Mouse (Mus musculus) kidney, embryonic 15.5 days (tissue): ENCODE measurements around the gene Fars2. TPM values are rescaled to one million over a fixed set of nuclear protein-coding genes. Genes with fewer than 3 reads are reported as not detected.
"Not testable (repeated sequence)": the region's sequence is repeated elsewhere in the genome, so short reads cannot be mapped to it uniquely, and the experiment has no call there.

Experiments
- ATAC-seq: fragments of 200-750 bp; cut with Nextera tagmentation; replicated peaks from 2 replicates; pipeline ENCODE4 v1.8.0; 2017; ENCODE audit warnings: moderate TSS enrichment; ENCODE audit not compliant: low FRiP score
- H3K27ac ChIP-seq: fragments of 300-500 bp; sonication (generic); 2 replicates; pipeline ENCODE4 v1.5.1; 2015; ENCODE audit warnings: mild to moderate bottlenecking, inconsistent platforms
- H3K27me3 ChIP-seq: fragments of 300-500 bp; sonication (generic); 2 replicates; pipeline ENCODE4 v1.6.1; 2015; ENCODE audit warnings: inconsistent platforms
- H3K36me3 ChIP-seq: fragments of 300-500 bp; sonication (generic); 2 replicates; pipeline ENCODE4 v1.6.1; 2015; ENCODE audit warnings: inconsistent platforms
- H3K4me1 ChIP-seq: fragments of 300-500 bp; sonication (generic); 2 replicates; pipeline ENCODE4 v1.6.1; 2015; ENCODE audit warnings: inconsistent platforms
- H3K4me2 ChIP-seq: fragments of 300-500 bp; sonication (generic); 2 replicates; pipeline ENCODE4 v1.6.1; 2015; ENCODE audit warnings: moderate library complexity, mild to moderate bottlenecking, inconsistent platforms
- H3K4me3 ChIP-seq: fragments of 300-500 bp; sonication (generic); replicated peaks from 2 replicates; pipeline ENCODE4 v1.5.1; 2015; ENCODE audit warnings: mild to moderate bottlenecking, inconsistent platforms
- H3K9ac ChIP-seq: fragments of 300-500 bp; sonication (generic); 2 replicates; pipeline ENCODE4 v1.6.1; 2015; ENCODE audit warnings: mild to moderate bottlenecking, inconsistent platforms
- H3K9me3 ChIP-seq: fragments of 300-500 bp; sonication (generic); replicated peaks from 2 replicates; pipeline ENCODE4 v1.6.1; 2016; ENCODE audit warnings: inconsistent platforms
- WGBS: fragments of 180-500 bp; shearing (Covaris S2); methylation state at CpG from one replicate; pipeline ENCODE4 v1.1.7; 2015; ENCODE audit warnings: mixed read lengths; 5-methylcytosine and 5-hydroxymethylcytosine counted together
- polyA plus RNA-seq: library from polyadenylated mRNA; unstranded; fragments of >200 nt; fragmentation: Nextera tagmentation; extraction: Ambion mirVana; gene quantifications from 2 replicates; pipeline ENCODE4 v1.2.1, GENCODE M21; 2015

Fars2 gene
- polyA plus RNA-seq, 1 experiment from 2014 or later, result 35.8 TPM

DNA sequence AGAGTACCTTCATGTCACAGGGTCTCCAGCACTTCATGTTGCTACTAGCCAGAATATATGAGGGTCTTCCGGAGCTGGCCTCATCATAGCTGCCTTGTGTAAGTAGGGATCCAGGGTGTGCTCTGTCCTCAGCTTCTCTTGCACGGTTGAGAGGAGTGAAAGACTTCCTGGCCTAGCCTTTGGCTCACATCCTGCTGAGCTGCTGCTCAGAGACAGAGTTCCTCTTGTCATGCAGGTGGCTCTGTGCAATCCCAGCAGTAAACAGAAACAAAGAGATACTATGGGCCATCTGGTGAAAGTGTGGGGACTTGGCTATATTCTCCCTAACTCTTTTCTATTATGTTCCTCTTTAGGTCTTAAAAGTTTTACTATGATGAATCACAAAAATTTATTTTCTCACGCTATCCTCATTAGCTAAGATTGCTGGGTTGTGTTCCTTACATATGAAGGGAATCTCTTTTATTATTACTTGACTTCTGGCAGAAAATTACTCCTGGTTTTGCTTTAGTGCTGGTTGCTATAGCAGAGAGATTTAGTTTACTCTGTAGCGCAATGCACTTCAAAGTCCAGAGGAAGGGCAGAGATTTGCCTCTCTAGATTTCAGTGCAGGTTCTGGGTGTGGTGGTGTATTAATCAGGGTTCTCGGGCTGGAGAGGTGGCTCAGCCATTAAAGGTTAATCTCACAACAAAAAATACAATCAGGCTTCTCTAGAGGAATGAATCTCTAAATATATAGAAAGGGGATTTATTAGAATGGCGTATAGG is 32.1 kb downstream of the Fars2 start:
- Histone ChIP-seq H3K4me2 (no peak overlapping the region), H3K27ac (no peak overlapping the region), H3K27me3 (no peaks in the 10 kb centered on the region), H3K4me3 (no peak overlapping the region), H3K36me3 (no peaks in the 10 kb centered on the region), H3K4me1 (no peaks in the 10 kb centered on the region), H3K9ac (no peak overlapping the region), H3K9me3 (no peaks in the 10 kb centered on the region)
- WGBS, result 63% methylated on average over 6 of the region's 6 CpGs
- no peak for ATAC-seq

DNA sequence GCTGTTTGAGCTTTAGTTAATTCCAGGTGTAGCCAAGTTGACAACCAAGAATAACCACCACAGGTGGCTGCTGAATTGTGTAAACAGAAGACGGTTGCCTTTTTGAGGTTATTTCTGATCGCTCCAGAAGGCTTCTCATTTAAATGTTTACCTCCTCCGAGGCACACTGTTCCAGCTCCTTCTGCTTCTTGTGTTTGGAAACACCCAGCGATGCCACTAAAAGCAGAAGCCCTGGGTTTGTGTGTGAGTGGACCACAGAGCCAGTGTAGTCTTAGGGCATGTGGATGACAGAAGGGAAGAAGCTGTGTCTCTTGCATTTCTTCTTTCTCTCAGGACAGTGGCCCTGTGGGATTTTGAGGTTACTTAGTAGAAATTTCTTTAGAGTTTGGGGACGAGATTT is 33.1 kb downstream of the Fars2 start:
- WGBS, result 80% methylated on average over 5 of the region's 5 CpGs
- Histone ChIP-seq H3K27me3 (no peaks in the 10 kb centered on the region), H3K4me1 (no peaks in the 10 kb centered on the region), H3K4me2 (no peak overlapping the region), H3K4me3 (no peak overlapping the region), H3K36me3 (no peaks in the 10 kb centered on the region), H3K9me3 (no peaks in the 10 kb centered on the region), H3K27ac (no peak overlapping the region), H3K9ac (no peak overlapping the region)
- no peak for ATAC-seq

DNA sequence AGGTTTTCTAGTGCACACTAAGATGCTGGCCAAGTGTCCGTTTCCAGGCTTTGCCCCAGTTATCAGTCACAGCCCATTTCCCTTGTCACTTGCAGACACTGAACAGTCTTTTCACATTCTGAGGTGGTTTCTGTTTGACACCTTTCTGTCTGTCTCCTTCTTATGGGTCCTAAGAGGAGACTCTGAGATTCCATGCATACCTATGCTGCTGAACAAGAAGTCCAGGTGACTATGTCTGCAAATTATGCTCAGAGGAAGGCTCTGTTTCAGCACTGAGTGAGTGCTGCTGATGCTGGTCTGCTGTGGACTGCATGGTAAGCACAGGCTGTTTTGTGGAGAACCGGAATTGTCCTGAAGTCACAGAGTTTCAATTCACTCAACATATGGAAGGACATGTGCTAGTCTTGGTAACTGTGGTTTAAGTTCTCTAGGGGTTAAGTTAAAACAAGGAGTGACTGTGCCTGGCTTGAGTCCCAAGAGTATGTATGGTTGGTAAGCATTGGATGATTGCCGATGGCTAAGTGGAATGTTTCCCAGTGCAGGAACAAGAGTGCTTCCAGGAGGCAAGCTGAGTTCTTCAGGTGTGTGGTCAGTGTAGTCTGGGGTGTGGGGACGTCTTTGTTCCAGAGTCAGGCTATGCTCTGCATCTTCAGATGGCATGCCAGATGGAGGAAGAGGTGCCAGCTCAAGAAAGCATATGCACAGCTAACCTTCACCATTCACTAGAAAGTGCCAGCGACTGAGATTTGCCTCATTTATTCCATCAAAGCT is 35.7 kb downstream of the Fars2 start:
- Histone ChIP-seq H3K27me3 (no peaks in the 10 kb centered on the region), H3K9ac (no peak overlapping the region), H3K4me3 (no peak overlapping the region), H3K36me3 (no peaks in the 10 kb centered on the region), H3K4me2 (no peak overlapping the region), H3K4me1 (no peaks in the 10 kb centered on the region), H3K9me3 (no peaks in the 10 kb centered on the region), H3K27ac (no peak overlapping the region)
- WGBS, result 81% methylated on average over 5 of the region's 5 CpGs
- ATAC-seq, result no peak

DNA sequence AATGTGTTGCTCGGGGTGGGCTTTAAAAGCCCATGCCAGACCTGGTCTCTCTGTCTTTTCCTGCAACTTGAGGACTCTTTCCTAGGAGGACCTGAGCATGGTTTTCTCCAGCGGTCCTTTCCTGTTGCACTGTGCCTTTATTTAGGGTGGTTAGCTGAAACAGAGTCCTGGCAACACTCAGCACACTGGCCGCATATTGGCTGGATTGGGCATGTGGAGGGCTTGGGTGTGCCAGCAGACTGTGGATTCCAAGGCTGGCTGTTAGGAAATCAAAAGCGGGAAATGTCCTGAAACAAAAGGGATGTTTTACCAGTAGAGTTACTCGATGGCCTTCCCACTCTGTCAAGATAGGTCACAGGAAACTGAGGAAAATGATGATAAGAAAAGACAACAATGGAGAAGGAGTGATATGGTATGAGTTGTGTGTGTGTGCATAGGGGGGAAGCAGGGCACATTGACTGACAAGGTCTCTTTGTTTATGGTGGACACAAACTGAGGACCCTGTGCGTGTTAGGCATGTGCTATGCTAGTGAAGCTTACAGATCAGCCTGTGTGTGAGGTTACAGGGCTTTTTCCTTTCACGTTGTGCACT is 39.2 kb downstream of the Fars2 start:
- Histone ChIP-seq H3K9ac (no peak overlapping the region), H3K27me3 (no peaks in the 10 kb centered on the region), H3K27ac (no peak overlapping the region), H3K9me3 (no peaks in the 10 kb centered on the region), H3K4me3 (no peak overlapping the region), H3K36me3 (no peaks in the 10 kb centered on the region), H3K4me2 (no peak overlapping the region), H3K4me1 (no peaks in the 10 kb centered on the region)
- ATAC-seq, result no peak
- WGBS, result 89% methylated on average over 7 of the region's 7 CpGs

DNA sequence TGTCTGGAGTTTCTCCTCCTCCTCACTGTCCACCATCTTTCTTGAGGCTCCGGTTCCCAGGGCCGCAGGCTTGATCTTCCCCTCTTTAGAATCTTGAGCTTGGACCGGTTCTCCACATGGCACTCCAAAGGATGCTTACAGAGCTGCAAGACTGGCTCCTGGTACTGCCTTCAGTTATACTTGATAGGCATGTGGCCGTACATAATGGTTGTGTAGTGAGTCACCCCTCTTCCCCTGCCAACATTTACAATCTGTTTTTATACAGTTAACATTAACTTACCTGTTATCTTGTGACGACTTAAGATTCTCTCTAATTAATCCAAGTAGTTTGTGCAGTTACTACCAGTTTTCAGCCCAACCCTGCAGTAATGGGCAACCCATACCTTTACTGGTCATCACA is 46.2 kb downstream of the Fars2 start:
- no peak for ATAC-seq
- no peaks in the 10 kb centered on the region for H3K36me3 ChIP-seq
- no peaks in the 10 kb centered on the region for H3K27me3 ChIP-seq
- no peak overlapping the region for H3K27ac ChIP-seq
- H3K4me1 ChIP-seq, result no peaks in the 10 kb centered on the region
- WGBS, result 91% methylated on average over 5 of the region's 5 CpGs
- no peaks in the 10 kb centered on the region for H3K9me3 ChIP-seq
- H3K9ac ChIP-seq, result no peak overlapping the region
- no peak overlapping the region for H3K4me3 ChIP-seq
- H3K4me2 ChIP-seq, result no peak overlapping the region

DNA sequence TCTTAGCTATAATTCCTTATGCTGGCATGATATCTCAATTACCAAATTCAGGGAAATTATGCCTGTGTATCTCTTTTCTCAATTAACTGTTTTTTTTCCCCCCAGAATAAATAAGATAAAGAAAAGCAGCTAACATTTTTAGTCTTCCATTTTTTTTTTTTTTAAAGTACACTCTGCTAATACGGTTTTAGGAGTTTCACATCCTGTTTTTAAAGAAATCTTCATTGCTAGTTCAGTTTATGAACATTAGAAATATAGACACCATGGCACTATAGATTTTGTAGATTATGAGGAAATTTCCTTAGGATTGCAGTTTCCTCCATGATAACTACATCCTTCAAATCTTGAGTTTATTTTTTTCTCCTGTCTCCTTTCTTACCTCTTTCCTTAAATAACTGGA is 46.7 kb downstream of the Fars2 start:
- H3K4me2 ChIP-seq, result no peak overlapping the region
- no peaks in the 10 kb centered on the region for H3K9me3 ChIP-seq
- ATAC-seq, result no peak
- no peak overlapping the region for H3K4me3 ChIP-seq
- H3K4me1 ChIP-seq, result no peaks in the 10 kb centered on the region
- no peak overlapping the region for H3K27ac ChIP-seq
- 83% methylated on average over 1 of the region's 1 CpGs for WGBS
- H3K27me3 ChIP-seq, result no peaks in the 10 kb centered on the region
- H3K9ac ChIP-seq, result no peak overlapping the region
- H3K36me3 ChIP-seq, result no peaks in the 10 kb centered on the region

DNA sequence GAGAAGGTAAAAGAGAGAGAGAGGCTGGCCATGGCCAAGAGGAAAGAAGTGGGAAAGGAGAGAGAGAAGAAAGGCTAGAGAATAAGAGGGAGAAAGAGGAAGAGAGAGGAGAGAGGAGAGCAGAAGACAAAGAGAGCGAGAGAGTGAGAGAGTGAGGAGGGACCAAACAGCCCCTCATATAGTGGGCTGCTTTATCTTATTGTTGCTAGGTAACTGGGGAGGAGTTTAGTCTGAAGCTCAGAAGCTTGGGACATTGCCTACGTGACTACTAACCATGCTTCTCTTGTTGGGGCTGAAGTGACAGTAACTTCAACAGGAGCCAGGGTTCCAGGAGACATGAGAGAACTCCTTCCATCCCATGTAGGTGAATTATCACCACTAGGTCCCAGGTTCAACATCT is 55.8 kb downstream of the Fars2 start:
- not testable (repeated sequence) for H3K27me3 ChIP-seq, ATAC-seq
- WGBS, result 61% methylated on average over 2 of the region's 2 CpGs

DNA sequence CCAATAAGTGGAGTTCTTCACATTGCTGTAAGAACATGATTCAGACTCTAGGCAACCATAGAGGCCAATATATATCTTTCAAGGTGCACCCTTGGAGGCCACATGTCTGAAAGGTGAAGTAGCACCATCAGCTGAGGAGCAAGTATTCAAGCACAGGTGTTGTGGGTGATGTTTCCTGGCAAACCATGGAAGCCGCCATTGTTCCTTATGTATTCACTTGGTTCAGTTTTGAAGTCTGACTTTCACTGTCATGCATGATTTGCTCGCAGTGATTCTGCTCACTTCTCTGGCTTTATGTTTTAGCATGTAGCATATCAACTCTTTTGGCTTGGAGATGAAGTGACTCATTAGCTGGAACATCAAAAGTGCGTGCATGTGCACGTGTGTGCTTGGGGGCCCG is 56.9 kb downstream of the Fars2 start:
- Histone ChIP-seq H3K4me1 (no peaks in the 10 kb centered on the region), H3K4me2 (no peak overlapping the region), H3K27me3 (no peaks in the 10 kb centered on the region), H3K4me3 (no peak overlapping the region), H3K27ac (no peak overlapping the region), H3K9me3 (no peaks in the 10 kb centered on the region), H3K36me3 (no peaks in the 10 kb centered on the region), H3K9ac (no peak overlapping the region)
- 94% methylated on average over 5 of the region's 5 CpGs for WGBS
- ATAC-seq, result no peak

More for the DNA sequence above, 55.8 kb downstream of the Fars2 start:
- H3K27ac ChIP-seq, H3K9ac ChIP-seq, H3K4me1 ChIP-seq, H3K36me3 ChIP-seq, H3K9me3 ChIP-seq, H3K4me3 ChIP-seq, H3K4me2 ChIP-seq: not testable (repeated sequence)

DNA sequence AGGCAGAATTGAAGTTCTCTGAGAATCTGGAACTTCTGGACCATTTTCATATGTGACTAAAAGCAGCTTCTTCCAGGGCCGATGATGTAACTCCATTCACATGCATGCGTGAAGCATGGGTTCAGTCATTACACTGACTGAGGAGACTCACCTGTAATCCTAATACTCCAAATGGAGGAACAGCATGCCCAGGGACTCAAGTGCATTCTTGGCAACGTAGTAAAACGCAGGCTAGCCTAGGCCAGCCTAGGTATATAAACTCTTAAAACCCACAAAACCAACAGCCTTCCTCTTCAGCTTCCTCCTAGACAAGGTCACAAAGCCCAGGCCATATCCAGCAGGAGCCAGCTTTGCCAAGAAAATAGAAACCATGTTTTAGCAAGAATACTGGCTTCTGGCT is 57.6 kb downstream of the Fars2 start:
- no peak for ATAC-seq
- Histone ChIP-seq H3K27ac (no peak overlapping the region), H3K27me3 (no peaks in the 10 kb centered on the region), H3K4me2 (no peak overlapping the region), H3K36me3 (no peaks in the 10 kb centered on the region), H3K9ac (no peak overlapping the region), H3K9me3 (no peaks in the 10 kb centered on the region), H3K4me3 (no peak overlapping the region), H3K4me1 (no peaks in the 10 kb centered on the region)
- WGBS, result 91% methylated on average over 4 of the region's 4 CpGs

DNA sequence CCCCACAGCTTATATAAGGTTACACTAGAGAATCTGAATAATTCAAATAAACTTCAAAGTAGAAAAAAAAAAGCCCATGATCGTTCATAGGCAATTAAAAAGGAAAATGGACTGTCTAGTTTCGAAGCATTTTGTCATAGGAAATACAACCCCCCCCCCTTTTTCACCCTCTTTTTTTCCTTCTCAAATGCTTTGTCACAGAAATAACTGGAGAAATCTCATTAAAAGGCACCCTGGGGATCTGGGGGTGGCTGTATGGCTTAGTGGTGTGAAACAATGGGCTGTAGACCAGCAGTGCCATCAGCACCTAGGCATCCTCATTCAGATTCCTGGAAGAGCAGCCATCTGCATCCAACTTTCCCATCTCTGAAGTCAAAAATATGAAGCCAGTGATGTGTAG is 64.0 kb downstream of the Fars2 start:
- Histone ChIP-seq H3K4me2 (no peak overlapping the region), H3K36me3 (no peaks in the 10 kb centered on the region), H3K27ac (no peak overlapping the region), H3K4me1 (no peaks in the 10 kb centered on the region), H3K4me3 (no peak overlapping the region), H3K27me3 (no peaks in the 10 kb centered on the region), H3K9me3 (no peaks in the 10 kb centered on the region), H3K9ac (no peak overlapping the region)
- ATAC-seq, result no peak
- 87% methylated on average over 2 of the region's 2 CpGs for WGBS

DNA sequence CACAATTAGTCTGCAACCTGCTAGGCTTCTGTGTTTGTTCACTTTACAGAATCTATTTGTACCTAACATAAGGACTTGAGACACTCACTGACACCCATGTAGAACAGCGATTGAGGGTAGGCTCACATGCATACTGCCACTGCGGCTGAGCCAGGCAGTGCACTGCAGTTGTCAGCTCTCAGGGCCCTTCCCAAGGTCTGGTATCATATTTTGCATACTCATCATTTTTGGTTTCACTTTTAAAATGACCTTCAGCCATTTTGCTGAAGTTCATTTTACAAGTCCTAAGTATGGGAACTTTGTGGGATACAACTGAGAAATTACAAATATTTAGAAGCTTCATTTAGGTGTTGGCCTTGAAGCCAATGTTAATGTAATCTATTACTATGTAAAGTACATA is 73.4 kb downstream of the Fars2 start:
- no peak for ATAC-seq
- H3K4me2 ChIP-seq, result no peak overlapping the region
- WGBS, result 91% methylated on average over 2 of the region's 2 CpGs
- H3K27me3 ChIP-seq, result no peaks in the 10 kb centered on the region
- H3K9me3 ChIP-seq, result no peaks in the 10 kb centered on the region
- no peak overlapping the region for H3K9ac ChIP-seq
- no peak overlapping the region for H3K4me3 ChIP-seq
- H3K27ac ChIP-seq, result no peak overlapping the region
- no peaks in the 10 kb centered on the region for H3K4me1 ChIP-seq
- H3K36me3 ChIP-seq, result no peaks in the 10 kb centered on the region

DNA sequence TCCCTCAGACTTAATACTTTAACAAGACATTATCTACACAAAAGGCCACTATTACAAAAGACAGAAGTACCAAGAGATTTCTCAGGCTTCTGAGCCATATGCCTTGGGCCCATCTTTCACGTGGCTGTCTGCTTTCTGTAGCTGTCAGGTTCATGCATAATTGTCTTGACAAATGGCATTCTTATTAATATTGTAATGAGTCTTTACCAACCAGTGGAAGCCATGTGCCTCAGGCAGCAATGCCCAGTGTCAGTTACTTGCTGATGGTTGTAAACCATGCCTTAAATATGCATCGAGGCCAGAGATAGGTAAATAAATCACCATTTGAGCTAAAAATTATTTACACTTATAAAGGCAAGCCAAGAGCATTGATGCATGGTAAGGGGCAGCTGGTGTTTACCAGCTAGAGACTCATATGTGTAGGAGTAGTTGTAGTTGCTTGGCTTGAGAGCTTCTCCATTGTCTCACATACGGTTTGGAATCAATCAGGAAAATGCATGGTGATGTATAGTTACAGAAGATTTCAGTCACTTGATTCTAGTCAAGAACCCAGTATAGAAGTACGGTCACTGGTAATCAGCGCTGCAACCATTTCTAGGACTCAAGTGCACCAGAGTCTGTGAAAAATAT is 76.4 kb downstream of the Fars2 start:
- WGBS, result 63% methylated on average over 5 of the region's 5 CpGs
- ATAC-seq, result no peak
- H3K27ac ChIP-seq, result no peak overlapping the region

More for the DNA sequence above, 76.4 kb downstream of the Fars2 start:
- Histone ChIP-seq H3K4me1 (no peaks in the 10 kb centered on the region), H3K36me3 (no peaks in the 10 kb centered on the region), H3K27me3 (no peaks in the 10 kb centered on the region), H3K4me3 (no peak overlapping the region), H3K9ac (no peak overlapping the region), H3K4me2 (no peak overlapping the region), H3K9me3 (no peaks in the 10 kb centered on the region)
